Mouse (Mus musculus) Patski (cell line): ENCODE measurements at regions not wholly inside any gene's neighbourhood (a gene's known extent, or its start where the extent isn't known, plus 50 kb on each side); places are given as distances from the start of the nearest gene placed in this dataset.
A peak's percentile ranks its signal among the peaks of the same experiment; 100 is the strongest.
"Not testable (repeated sequence)": the region's sequence is repeated elsewhere in the genome, so short reads cannot be mapped to it uniquely, and the experiment has no call there.

ENCODE experiments used
- ATAC-seq: fragments of 100-300 bp; one replicate; pipeline ENCODE4 v1.8.0; 2021
- CTCF ChIA-PET: fragments of 350-600 bp; sonication (Branson Sonifier 250); formaldehyde crosslinking; loops from one replicate; lab custom pipeline; 2022; ENCODE audit warnings: inconsistent platforms; lab: Charles Lee
- POLR2A ChIA-PET: fragments of 350-600 bp; sonication (Branson Sonifier 250); formaldehyde crosslinking; loops from one replicate; lab custom pipeline; 2022; ENCODE audit warnings: antibody characterized with exemption, inconsistent platforms; lab: Charles Lee
- DNase-seq: peaks from one replicate; pipeline ENCODE4 v3.0.0-alpha.2; 2011; ENCODE audit warnings: low read depth, low spot score
- H3K27me3 ChIP-seq: fragments of 371-371 bp; one replicate; pipeline ENCODE4 v1.5.1; 2021
- CTCF ChIP-seq: fragments of 100-300 bp; IDR thresholded peaks from one replicate; pipeline ENCODE4 v1.5.1; 2021
- in situ Hi-C: fragments of 300-500 bp; cut with MboI; formaldehyde crosslinking; loops from 3 replicates; pipeline ENCODE4 v1.11.1; 2018; ENCODE audit warnings: low pct_unique_long_range_greater_than_20kb, mixed read lengths

DNA sequence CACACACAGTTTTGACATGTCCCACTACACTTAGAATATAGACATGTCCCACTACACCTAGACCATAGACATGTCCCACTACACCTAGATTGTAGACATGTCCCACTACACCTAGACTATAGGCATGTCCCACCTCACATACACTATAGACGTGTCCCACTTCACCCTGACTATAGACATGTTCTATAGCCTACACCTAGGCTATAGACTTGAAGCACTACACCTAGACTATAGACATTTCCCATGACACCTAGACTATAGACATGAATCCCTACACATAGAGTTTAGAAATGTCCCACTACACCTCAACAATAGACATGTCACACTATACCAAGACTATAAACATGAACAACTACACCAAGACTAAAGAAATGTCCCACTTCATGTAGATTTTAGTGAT, 2580.9 kb downstream of the Gm37988 start:
- no peaks in the 10 kb centered on the region for H3K27me3 ChIP-seq
- ChIA-PET POLR2A (no interaction called here), CTCF (no interaction called here)
- in situ Hi-C loops: no loop called here
- DNase-seq (no peak), ATAC-seq (no peak)
- TF ChIP-seq CTCF: no peak

DNA sequence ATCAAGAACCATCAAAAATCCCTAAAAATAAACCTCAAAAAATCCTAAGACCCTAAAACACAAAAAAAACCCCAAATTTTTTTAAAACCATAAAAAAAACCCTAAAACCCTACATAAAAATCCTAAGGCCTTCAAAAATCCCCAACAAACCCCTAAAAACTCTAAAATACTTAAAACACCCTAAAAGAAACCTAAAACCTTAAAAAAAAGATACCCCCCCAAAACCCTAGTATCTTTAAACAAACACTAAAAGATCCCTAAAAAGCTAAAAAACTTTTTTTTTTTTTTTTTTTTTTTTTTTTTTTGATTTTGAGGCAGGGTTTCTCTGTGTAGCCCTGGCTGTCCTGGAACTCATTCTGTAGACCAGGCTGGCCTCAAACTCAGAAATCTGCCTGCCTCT, 2585.8 kb downstream of the Gm37988 start:
- ChIA-PET POLR2A (interaction anchor here (0.7 kb wide), 1 partner anchor 947 kb away, joined by 3 read pairs; no protein-coding TSS in a partner anchor), CTCF (no interaction called here)
- TF ChIP-seq CTCF: no peak
- DNase-seq (no peak), ATAC-seq (no peak)
- in situ Hi-C loops: no loop called here
- H3K27me3 ChIP-seq: no peaks in the 10 kb centered on the region

DNA sequence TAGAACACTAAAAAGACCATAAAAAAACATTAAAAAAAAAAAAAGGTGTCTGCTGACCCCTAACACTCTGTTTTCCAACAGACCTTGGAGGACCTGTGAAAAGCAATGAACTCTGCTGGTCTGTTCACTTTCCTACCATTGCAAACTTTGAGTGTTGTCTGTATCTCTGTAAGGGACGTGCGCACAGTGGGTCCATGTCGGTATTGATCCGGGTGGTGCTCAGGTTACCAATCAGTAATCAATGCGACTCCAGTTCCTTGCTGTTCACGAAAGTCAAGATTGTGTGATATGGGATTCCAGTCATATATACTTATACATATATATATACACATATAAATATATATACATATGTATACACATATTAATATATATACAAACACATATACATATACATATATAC, 2586.5 kb downstream of the Gm37988 start:
- CTCF ChIA-PET: no interaction called here
- in situ Hi-C loops: no loop called here
- TF ChIP-seq CTCF: no peak
- POLR2A ChIA-PET: no interaction called here
- no peak for DNase-seq
- no peak for ATAC-seq
- H3K27me3 ChIP-seq: no peaks in the 10 kb centered on the region

DNA sequence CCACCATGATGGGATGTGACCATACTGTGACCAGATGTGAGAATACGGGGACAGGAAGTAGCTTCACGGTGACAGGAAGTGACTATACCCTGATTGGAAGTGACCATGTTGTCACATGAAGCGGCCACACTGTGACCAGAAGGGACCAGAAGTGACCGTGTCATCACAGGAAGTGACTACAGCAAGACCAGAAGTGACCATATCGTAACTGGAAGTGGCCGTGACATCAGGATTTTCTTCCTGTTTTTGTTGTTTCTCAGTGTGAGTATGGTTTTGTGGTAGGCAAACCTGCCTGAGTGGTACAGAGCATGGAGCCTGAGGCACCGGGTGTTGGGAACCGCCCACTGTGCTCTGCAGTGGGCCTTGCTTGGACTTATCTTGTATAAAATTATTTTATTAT, 2587.8 kb downstream of the Gm37988 start:
- TF ChIP-seq CTCF: no peak
- no peak for DNase-seq
- in situ Hi-C loops: no loop called here
- POLR2A ChIA-PET: no interaction called here
- H3K27me3 ChIP-seq: no peaks in the 10 kb centered on the region
- CTCF ChIA-PET: no interaction called here
- no peak for ATAC-seq

DNA sequence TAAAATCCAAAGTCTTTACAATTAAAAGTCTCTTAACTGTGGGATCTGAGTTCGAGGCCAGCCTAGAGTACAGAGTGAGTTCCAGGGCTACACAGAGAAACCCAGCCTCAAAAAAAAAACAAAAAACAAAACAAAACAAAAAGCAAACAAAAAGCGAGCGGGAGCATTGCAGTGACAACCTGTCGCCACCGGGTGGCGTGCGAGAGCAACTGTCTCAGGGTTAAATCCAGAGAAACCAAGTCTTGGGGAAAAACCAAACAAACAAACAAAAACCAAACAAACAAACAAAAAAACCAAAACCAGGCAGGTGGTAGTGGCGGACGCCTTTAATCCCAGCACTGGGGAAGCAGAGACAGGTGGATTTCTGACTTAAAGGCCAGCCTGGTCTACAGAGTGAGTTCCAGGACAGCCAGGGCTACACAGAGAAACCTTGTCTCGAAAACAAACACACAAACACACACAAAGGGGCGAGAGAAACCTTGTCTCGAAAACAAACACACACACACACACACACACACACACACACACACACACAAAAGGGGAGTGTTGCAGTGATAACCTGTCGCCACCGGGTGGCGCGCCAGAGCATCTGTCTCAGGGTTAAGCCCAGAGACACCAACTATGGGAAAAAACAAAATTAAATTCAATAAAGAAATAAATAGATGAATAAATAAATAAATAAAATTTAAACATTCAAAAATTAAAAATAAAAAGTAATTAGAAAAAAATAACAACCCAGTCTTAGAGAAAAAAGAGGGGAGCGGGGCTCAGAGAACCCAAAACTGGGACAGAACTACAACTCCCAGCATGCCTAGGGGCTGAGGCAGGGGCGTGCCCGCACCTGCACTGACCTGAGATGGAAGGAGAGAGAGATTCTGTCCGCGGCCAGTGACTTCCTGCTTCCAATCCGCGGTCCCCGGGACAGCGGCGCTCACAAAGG, 2589.4 kb downstream of the Gm37988 start:
- DNase-seq (peak; percentile 17), ATAC-seq (peak; percentile 66)
- H3K27me3 ChIP-seq: no peaks in the 10 kb centered on the region
- TF ChIP-seq CTCF: peak; percentile 85
- POLR2A ChIA-PET: no interaction called here
- in situ Hi-C loops: no loop called here
- CTCF ChIA-PET: no interaction called here

DNA sequence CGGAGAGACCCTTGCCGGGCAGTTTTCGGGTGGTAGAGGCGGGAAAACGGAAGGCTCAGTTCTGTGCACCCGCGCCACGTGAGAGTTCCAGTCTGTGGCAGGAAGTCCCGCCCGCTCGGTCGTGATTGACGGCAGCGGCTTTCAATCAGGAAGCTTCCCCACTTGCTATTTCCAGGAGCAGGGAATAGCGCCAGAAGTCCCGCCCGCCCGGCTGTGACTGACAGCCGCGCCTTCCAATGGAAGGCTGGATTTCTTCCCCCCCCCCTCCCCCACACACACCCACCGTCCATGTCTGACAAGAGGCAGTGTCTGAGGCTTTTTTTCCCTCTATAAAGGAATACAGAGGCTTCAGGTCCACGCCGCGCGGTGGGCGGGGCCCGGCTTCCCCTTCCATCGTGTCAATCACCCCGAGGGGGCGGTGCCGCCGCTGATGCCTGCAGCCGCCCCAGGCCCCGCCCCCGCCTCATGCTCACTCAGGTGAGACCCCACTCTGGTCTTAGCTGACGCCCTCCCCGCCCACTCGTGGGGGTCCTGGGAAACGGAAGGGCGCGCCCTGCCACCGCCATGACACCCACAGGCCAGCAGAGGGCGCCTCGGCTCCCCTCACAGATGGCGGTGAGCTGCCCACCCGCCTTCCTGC, 2590.2 kb downstream of the Gm37988 start:
- in situ Hi-C loops: no loop called here
- H3K27me3 ChIP-seq: no peaks in the 10 kb centered on the region
- peak; percentile 97 for ATAC-seq
- TF ChIP-seq CTCF: peak; percentile 88
- POLR2A ChIA-PET: no interaction called here
- DNase-seq: peak; percentile 84
- CTCF ChIA-PET: no interaction called here

DNA sequence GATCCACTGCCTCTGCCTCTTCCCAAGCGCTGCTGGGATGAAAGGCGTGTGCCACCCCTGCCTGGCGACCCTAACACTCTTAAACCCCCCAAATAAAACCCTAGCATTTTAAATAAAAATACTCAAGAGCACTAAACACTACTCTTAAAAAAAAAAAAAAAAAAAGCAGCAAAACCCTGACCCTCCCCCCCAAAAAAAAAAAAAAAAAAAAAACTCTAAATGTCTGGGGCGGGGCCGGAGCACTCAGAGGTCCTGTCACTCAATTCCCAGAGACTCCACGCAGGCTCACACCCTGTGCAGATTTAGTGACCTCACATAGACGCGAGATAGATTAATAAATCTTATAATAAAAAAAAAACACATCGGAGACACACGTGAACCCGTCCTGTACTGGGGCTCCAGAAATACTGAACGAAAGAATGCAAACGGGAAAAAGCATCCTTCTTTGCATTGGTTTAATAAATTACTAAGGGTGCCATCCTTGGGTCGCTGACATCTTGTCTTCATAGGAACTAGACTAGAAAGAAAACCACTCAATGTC, 2591.1 kb downstream of the Gm37988 start:
- no peaks in the 10 kb centered on the region for H3K27me3 ChIP-seq
- CTCF ChIA-PET: no interaction called here
- no peak for TF ChIP-seq CTCF
- ATAC-seq: no peak
- no peak for DNase-seq
- in situ Hi-C loops: no loop called here
- POLR2A ChIA-PET: no interaction called here

DNA sequence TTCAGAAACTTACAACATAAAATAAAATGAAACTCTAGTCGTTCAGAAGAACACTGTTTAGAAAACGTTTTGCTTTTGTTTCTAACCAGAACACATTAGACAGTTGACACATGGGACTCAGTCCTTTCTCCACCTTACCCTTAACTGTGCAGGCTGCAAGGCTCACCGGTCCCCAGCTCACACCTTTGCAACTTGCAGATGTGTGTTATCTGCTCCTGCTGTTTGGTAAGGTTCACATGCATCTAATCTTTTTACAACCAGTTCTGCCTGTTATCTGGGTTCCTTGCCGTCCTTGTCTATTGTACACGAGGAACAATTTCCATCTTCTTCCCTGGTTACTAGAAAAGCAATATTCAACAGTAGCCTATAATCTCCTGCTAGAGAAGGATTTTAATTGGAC, 2598.0 kb downstream of the Gm37988 start:
- CTCF ChIA-PET, POLR2A ChIA-PET, H3K27me3 ChIP-seq, DNase-seq, ATAC-seq, in situ Hi-C loops: not testable (repeated sequence)

DNA sequence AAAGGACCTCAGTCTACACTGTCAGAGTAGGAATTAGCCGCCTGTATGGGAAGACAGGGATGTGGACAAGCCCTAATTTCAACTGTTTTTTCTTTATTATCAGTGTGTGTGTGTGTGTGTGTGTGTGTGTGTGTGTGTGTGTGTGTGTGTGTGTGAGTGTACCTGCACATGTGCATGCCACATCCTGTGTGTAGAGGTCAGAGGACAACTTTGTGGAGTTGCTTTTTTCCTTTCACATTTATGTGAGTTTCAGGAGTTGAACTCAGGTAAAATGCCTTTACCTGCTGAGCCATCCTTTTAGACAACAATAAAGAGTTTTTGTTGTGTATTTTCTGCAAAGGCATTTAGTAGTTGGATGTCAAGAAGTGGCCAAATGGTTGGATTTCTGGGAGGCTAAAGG, 2606.8 kb downstream of the Gm37988 start:
- in situ Hi-C loops: no loop called here
- no peak for DNase-seq
- CTCF ChIA-PET: no interaction called here

DNA sequence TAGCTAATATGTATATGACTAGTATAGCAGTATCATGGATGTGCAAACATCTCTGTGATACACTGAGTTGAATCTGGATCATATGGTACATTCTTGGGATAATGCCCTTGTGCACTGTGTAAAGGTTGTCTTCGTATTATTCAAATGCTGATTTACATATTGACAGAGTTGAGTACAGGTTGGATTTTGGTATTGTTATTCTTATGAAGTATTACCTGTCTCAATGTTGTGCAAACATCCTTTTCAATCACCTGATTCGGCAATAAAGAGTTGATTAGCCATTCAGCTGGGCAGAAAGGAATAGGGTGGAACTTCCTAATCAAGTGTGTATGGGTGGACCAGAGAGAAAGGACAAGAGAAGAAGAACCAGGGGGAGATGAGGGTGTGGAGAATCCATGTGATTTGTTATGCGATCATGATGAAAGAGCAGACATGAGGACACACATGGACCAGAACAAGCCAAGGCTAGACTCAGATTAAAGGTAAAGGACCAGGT, 2644.0 kb downstream of the Gm37988 start:
- TF ChIP-seq CTCF: no peak
- CTCF ChIA-PET: no interaction called here
- in situ Hi-C loops: no loop called here
- ATAC-seq (no peak), DNase-seq (no peak)
- H3K27me3 ChIP-seq: no peaks in the 10 kb centered on the region
- POLR2A ChIA-PET: no interaction called here

More for the DNA sequence above, 2606.8 kb downstream of the Gm37988 start:
- TF ChIP-seq CTCF: no peak
- ATAC-seq: no peak
- H3K27me3 ChIP-seq: peaks cover 5% of the 10 kb centered on the region
- POLR2A ChIA-PET: no interaction called here

DNA sequence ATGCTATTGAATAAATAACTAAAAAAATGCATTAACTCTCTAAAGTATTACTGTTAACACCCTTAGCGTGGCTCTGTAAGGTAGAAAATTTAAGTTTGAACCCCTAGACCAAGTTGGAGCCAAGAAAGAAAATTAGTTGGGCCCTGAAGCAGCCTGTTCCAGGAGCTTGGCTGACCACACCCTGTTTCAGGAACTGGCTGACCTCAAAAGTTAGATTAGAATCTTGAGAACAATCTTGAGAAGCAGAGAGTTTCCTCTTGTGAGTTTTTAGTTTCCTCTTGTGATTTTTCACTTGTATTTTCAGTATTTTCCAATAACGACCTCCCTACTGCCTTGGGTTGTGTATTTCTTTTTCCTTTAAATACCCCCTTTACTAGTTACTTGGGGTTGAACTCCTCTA, 2647.2 kb downstream of the Gm37988 start:
- TF ChIP-seq CTCF: no peak
- no peak for ATAC-seq
- POLR2A ChIA-PET: no interaction called here
- DNase-seq: no peak
- H3K27me3 ChIP-seq: no peaks in the 10 kb centered on the region
- CTCF ChIA-PET: no interaction called here
- in situ Hi-C loops: no loop called here
